ENCODE assay signal across 8 mouse cellular contexts in genomic region chr1:87900979-87901378, GRCm38 (mm10). TPM values are rescaled to one million over a fixed set of nuclear protein-coding genes. Genes with fewer than 3 reads are reported as not detected.
DNase-seq lines count a peak whose midpoint lies in the region; ATAC-seq and TF ChIP-seq lines count a peak whose summit lies in the region.

No protein-coding gene starts in this region.

- H3K4me3 ChIP-seq in heart, embryonic 12.5 days = no peak overlapping the region
- no peak overlapping the region for H3K4me3 ChIP-seq in small intestine, adult 2 months (ENCODE audit: low read depth, low read length)

- 45% methylated on average over 6 of the region's 6 CpGs for WGBS in heart, embryonic 12.5 days
- 60% methylated on average over 6 of the region's 6 CpGs for WGBS in small intestine, adult 2 months

- H3K9me3 ChIP-seq in heart, embryonic 12.5 days (replicated peaks) = no peaks in the 10 kb centered on the region

- DNase-seq in urinary bladder, postnatal 14 days (ENCODE audit: low spot score) = peak; percentile 36
- no peak for DNase-seq in urinary bladder, adult 18-20 months (ENCODE audit: low spot score in 2 of 2)
- DNase-seq in kidney, postnatal 25 days = peak; percentile 50 to 80
- no peak for DNase-seq in frontal cortex, postnatal 10 days (ENCODE audit: low spot score in 2 of 2)
- no peak for DNase-seq in layer of hippocampus, postnatal 25 days (ENCODE audit: extremely low spot score in 1 of 2, low spot score in 1 of 2)
- DNase-seq in right cerebral cortex, postnatal 10 days (ENCODE audit: low spot score in 2 of 2) = no peak

- H3K4me2 ChIP-seq in heart, embryonic 12.5 days = no peak overlapping the region; the same call in 1 of the 2 replicates

- no peak for TF ChIP-seq CTCF in small intestine, adult 2 months (IDR thresholded peaks at IDR 0.05; ENCODE audit: extremely low read depth, insufficient read length, insufficient replicate concordance, low read depth, low read length)

- TF ChIP-seq POLR2A in small intestine, adult 2 months (IDR thresholded peaks at IDR 0.05; ENCODE audit: low read depth, low read length) = no peak

- no peaks in the 10 kb centered on the region for H3K27me3 ChIP-seq in heart, embryonic 12.5 days (replicated peaks)
- H3K27me3 ChIP-seq in small intestine, adult 2 months (ENCODE audit: control insufficient read depth, insufficient read depth, low read length) = no peaks in the 10 kb centered on the region

- H3K36me3 ChIP-seq in heart, embryonic 12.5 days = peaks cover 2% of the 10 kb centered on the region; the same call in 1 of the 2 replicates
- peaks cover 2% of the 10 kb centered on the region; the same call in 1 of the 2 replicates for H3K36me3 ChIP-seq in small intestine, adult 2 months (ENCODE audit: control insufficient read depth, insufficient read depth, low read length)

- H3K9ac ChIP-seq in heart, embryonic 12.5 days = peak overlapping the region; percentile 53; the same call in 1 of the 2 replicates

- ATAC-seq in heart, embryonic 12.5 days (ENCODE audit: insufficient number of reproducible peaks, low FRiP score) = peak; percentile 69

- H3K4me1 ChIP-seq in heart, embryonic 12.5 days (replicated peaks) = peaks cover 21% of the 10 kb centered on the region
- H3K4me1 ChIP-seq in small intestine, adult 2 months (ENCODE audit: control insufficient read depth, insufficient read depth, insufficient read length, low read length) = peaks cover 15% of the 10 kb centered on the region; the same call in 1 of the 2 replicates

- H3K27ac ChIP-seq in heart, embryonic 12.5 days (ENCODE audit: poor library complexity, severe bottlenecking) = peak overlapping the region; percentile 55
- peak overlapping the region; percentile 1; the same call in 1 of the 2 replicates for H3K27ac ChIP-seq in small intestine, adult 2 months (ENCODE audit: insufficient read depth, low read depth, low read length)

RNA-seq across cellular contexts. Expression of gene Dgkd, which starts 47.9 kb away (rescaled TPM):
- 24.1 TPM in 2 replicates for polyA plus RNA-seq in heart, embryonic 12.5 days (2016; fragmentation: Nextera tagmentation; extraction: Ambion mirVana)
- polyA plus RNA-seq in small intestine, adult 2 months (2012; rRNA removed) = 21.5 and 47.1 TPM in 2 replicates
- total RNA-seq in layer of hippocampus, postnatal 25 days (2021) = 100 to 1,000 TPM; 105 to 129 TPM

Comparison
In these comparisons a context has a peak if more than half of its experiments do, and no peak if none do; other contexts are left out.
1. DNase-seq: peak in urinary bladder, postnatal 14 days (single experiment) and kidney, postnatal 25 days (2 of 2); none in urinary bladder, adult 18-20 months (0 of 2), frontal cortex, postnatal 10 days (0 of 2), layer of hippocampus, postnatal 25 days (0 of 2) and right cerebral cortex, postnatal 10 days (0 of 2).